Mouse (Mus musculus): ENCODE measurements around the gene Prkacb.
"Not testable (repeated sequence)": the region's sequence is repeated elsewhere in the genome, so short reads cannot be mapped to it uniquely, and the experiment has no call there.

The Prkacb gene

DNA sequence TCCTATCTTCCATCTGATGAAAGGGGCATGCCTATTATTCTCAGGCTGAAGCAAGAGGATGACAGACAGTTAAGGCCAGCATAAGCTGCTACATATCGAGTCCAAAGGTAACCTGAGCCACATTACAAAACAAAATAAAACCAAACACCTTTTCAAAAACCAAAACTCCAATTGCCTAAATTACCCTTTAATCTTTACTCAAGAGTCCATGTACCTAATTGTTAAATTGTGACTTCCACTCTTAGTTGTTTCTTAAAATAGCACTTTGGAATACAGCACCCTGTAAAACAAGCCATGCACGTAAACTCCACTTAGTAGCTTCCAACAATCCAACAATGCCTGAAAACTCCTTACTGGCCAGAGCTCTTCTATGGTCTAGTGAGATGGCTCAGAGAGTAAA lies 34.3 kb downstream of the Prkacb start:
- no peak for DNase-seq (ENCODE audit: low spot score)

DNA sequence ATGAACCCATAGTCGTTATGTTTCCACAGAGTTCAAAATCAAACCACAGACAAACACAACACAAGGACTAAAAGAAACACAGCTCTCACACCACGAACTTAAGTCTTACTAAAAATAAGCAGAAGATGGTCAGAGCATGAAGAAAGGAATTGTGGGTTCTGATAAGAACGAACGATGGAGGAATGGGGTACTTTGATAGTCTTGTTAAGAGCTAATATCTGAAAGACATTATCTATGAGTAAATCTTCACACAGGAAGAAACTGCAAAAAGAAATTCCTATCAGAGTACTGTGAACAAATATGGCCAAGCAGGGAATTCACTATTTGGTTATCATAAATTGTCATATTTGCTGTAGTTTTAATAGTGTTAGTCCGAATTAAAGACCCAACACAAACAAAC lies 36.1 kb downstream of the Prkacb start:
- DNase-seq (ENCODE audit: low spot score): no peak

DNA sequence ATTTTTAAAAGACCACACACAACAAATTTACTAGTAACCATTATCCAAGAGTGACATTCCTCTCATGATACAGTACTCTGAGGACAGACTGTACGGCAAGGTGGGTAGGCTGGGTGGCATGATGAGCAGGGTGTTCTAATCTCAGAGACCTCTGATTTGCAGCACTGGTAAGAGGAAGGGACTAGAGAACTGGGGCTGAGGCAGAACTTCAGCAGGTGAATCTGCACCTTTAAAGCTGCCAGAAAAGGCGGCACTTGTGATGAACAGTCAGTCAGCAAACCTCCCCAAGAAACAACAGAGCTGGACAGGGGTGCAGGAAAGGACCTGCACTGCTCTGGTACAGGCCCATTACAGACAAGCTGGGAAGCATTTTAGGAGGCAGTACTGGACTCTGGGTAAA lies 41.9 kb downstream of the Prkacb start:
- DNase-seq (ENCODE audit: low spot score): no peak

DNA sequence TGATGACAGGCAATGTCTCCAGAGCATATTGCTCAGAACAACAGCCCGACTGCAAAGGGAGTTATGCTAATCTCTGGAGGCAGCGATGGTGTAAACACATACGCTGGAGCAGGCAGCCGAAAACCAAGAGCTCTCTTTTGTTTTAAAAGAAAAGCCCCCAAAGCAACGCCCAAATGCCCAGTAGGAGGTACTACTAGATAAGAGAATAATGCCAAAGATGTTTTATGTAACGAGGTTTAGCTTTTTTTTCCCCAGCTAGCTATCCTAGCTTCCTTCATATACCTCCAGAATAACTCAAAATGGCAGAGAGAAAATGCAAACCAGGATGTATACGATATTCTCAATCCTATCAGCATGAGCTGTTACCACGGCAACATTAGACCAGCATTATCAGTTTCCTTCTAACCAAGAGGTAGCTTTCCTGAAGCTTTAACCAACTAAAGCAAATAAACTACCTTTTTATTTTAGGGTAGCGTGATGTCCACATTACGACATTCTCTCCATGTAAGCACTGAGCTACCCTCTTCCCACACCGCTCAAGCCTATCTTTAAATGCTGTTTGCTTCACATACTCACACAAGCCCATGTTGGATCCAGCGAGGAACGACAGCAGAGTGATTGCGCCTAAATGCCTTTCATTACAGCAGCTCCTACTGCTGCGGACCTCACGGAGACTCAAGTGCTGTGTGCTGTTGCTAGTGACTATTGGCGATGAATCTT lies 42.7 kb downstream of the Prkacb start:
- no peak for DNase-seq (ENCODE audit: low spot score)

DNA sequence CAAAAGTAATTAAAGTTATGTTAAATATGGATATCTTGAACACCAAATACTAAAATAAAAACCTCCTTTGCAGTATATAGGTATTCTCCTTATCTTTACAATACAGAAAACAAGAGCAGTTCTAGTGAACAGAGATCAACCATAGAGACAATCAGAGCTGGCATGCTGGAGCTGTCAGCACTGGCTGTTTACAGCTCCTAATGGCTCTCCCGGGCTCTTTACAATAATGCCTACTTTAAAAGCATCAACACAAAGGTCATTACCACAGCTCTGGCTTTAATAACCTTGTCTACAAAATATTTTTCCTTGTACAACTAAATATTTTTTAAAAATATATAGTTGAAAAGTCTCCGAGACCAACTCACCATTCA lies 43.2 kb downstream of the Prkacb start:
- DNase-seq (ENCODE audit: low spot score): no peak

DNA sequence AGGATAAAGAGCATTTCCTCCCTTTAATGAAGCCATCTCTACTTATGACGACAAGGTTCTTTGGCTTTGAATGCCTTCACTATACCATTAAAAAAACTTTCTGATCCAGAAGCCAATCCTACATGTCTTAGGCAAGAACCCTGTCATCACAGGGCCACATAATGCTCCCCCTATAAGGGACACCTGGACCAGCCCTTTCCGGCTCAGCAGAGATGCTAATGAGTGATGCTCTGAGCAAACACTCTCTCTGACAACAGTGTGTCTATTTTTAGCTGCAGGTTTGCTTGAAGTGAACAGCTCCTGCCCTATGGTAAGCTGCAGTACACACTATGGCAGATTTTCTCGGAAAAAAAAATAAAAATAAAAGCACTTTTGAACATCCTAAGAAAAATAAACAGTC lies 43.9 kb downstream of the Prkacb start:
- no peak for DNase-seq (ENCODE audit: low spot score)

DNA sequence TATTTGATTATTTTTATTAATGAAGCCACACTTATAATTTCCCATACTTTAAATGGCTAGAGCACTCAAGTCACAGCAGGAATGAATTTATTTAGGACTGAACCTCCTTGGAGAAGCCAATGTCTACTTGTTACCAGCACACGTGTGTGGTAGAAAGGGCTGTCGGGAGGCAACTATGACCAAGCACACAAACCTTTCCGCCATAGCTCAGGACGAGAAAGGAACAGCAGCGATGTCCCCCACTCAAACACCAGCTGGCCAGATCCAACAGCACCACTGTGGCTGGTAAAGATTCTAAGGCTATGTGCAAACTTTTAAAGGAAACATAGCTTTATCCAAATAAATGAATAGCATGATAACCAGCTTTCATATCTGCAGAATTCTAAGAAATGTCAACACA lies 44.4 kb downstream of the Prkacb start:
- DNase-seq (ENCODE audit: low spot score): no peak

DNA sequence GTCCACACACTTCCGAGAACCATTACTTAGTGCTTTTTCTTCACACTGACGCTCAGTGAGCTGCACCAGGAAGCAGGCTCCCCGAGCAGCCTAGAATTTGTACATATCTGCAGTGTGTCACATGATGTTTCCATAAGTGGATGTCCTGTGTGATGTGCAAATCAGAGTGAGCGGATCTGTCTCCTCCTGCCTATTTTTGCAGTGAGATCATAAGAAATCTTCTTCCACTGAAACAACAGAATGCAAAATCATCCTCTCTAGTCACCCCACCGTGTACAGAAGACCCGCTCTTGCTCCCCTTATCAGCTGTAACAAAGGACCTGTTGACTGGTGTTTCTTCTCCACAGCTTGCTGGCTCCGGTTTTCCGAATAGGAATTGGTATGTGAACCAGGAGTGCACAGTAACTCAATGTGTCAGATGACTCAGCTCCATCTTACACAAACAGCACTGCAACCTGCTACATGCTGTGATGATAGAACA lies 46.0 kb downstream of the Prkacb start:
- no peak for DNase-seq (ENCODE audit: low spot score)

DNA sequence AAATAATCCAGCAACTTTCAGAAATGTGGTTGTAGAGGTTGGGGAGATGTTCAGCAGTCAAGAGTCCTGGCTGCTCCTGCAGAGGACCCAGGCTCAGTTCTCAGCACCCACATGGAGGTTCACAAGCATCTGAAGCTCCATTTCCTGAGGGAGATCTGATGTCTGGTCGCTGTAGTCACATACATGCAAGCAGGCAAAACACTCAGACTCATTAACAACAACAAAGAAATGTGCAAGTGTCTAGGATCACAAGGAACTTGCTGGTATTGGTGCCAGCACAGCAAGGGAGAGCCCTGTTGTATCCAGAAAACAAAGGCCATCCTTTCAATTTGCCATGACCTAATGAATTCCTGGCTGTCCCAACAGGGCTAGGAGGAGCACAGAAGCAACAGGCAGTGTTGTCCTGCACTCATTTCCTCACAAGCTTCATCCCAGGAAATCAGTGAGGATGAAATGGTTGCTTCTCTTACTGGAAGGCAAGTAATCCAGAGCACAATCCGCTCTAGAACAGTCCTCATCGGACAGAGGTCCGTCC lies 46.7 kb downstream of the Prkacb start:
- DNase-seq (ENCODE audit: low spot score): no peak

DNA sequence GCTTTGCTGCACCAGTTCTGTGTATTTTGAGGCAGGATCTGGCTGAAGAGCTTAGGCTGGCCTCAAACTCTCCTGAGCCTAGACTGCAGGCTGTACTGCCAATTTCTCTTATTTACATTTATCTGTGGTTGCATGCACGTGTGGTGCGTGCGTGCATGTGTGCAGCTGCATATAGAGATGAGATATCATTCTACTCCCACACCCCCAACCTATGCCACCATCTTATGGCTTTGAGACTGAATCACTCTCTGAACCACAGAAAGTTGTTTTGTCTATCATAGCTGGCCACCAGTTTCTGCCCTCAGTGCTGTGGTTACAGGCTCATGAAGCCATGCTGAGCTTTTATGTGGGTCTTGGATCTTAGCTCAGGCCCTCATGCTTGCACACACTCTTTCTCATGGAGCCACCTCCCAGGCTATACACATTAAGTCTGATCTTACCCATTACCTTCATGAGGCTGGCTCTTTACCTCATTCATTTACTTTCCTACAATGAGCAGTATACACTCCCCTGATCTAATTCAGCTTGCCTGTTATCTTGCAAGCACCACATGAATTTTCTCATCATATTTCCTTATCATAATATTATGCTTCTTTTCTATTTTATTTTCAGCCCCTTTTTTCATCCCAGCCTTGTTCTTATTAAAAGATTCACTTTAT lies 47.8 kb downstream of the Prkacb start:
- DNase-seq (ENCODE audit: low spot score): no peak

DNA sequence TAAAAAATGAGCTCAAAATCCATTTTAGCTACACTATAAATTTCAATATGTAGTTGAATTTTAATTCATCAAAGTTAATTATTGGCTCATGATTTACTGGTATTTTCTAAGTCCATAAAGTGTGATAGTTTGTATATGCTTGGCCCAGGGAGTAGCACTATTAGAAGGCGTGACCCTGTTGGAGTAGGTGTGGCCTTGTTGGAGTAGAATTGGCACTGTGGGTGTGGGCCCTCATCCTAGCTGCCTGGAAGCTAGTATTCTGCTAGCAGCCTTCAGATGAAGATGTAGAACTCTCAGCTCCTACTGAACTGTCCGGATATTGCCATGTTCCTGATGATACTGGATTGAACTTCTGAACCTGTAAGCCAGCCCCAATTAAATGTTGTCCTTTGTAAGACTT lies 49.7 kb downstream of the Prkacb start:
- DNase-seq (ENCODE audit: low spot score): not testable (repeated sequence)

DNA sequence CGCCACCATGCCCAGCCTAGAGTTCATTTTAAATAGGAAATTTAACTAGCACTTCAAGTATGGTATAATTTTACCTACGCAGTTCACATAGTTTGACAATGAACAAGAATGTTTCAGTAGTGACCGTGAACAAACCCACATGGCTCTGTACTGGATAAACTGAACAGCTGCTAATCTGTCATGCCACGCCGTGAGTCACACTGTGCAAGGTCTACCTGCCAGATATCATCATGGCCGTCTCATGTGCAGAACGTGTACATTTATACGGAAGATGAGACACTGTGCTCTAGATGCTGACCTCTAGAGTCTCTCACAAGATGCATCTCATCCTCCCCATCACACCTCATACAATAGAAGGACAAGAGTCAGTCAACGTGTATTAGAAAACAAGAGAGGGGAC lies 51.5 kb downstream of the Prkacb start:
- DNase-seq (ENCODE audit: low spot score): no peak

DNA sequence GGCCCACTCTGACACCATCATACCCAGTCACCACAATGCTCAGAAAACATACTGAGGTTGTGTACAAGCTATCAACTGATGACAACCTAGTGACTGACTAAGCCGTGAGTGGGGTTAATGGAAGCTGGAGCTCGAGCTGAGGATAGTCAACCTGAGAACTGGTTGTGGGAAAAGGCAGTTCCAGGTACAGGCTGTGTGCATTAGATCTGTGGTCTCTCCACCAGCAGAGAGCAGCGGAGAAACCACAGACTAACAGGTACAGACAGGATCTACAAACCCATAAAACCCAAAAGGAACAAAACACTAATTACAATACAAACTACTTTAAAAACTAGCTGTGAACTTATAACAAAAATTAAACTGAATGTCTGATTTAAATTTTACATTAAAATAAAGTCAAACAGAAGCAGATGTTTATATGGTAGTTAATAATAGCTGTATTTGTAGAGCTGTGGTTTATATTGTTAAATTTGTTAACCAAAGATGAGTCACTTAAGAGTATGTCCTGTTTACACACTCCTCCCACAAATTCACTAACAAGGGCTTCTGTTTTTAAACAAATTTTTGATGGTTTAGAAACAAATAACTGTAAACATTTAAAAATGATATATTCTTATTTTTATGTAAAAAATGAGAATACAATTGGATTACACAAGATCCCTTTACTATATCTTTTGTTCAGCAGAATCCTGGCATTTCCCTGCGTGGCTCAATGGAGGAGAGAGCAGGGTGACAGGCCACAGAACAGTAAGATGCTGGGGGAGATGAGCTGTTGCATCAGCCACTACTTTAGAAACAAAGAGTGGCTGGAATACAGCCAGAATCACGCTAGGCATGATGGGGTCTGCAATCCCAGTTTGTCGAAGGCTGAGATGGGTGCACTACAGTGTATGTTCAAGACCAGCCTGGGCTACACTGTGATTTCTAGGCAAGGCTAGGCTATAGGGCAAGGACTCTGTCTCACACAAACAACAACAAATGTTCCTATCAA lies 54.5 kb downstream of the Prkacb start:
- DNase-seq (ENCODE audit: low spot score): no peak

DNA sequence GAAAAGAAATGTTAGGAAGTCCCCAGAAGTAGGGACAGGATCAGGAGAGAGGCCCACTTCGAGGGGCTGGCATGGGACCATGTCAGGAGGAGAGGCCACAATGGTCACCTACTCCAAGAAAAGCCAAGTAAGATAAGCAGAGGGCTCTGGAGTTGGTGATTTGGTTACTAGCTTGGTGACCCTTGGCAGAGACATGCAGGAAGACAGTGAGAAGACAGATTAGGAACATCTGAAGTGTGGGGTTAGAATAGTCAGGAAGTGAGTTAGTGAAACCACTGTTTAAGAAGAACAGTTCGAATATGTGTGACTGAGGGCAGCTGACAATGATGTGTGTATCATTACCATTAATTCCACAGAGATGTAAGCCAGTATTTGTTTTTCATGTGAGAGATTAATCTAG lies 58.5 kb downstream of the Prkacb start:
- no peak for DNase-seq (ENCODE audit: low spot score)

DNA sequence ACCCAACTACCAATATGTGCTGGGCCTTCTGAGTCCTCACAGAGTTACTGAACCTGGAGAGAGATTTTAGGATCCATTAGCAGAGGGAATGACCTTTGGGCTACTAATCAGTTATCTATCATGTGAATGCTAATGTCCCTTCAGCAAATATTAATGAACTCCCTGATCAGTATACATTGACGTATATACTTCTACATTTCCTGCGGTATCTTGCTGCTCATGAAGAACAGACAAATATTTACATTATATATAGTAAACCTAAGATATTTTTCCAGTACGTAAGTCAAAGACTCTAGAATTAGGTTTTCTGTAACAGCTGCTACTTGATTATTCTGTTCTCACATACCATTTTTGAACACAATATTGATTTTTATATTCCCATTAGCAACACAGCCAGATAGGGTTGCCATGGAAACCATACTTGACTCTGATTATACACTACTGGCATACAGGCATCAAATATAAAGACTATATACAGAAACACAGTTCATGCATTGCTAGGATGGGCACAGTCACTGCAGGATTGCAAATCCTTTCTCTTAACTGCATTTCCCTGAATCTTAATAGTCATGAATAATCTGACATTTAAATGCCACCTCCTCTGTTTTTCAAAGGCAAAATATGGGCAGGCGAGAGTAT lies 71.1 kb downstream of the Prkacb start:
- DNase-seq (ENCODE audit: low spot score): no peak

DNA sequence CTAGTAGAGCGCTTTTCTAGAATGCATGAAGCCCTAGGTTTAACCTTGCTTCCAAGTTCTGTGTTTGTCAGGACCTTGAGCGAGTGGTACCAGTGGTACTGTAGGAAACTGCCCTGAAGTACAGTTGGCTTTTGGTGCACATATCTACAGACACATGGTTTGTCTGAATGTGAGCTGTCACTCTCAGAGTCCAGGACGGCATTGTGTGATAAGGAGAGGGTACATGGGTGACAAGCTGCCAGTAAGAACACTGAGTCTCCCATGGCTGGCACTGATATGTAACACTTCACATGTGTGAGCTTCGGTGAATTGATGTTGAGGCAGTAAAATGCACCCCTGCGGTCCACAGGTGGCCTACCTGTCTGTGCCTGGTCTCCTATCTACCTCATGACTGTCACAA lies 71.6 kb downstream of the Prkacb start:
- no peak for DNase-seq (ENCODE audit: low spot score)

DNA sequence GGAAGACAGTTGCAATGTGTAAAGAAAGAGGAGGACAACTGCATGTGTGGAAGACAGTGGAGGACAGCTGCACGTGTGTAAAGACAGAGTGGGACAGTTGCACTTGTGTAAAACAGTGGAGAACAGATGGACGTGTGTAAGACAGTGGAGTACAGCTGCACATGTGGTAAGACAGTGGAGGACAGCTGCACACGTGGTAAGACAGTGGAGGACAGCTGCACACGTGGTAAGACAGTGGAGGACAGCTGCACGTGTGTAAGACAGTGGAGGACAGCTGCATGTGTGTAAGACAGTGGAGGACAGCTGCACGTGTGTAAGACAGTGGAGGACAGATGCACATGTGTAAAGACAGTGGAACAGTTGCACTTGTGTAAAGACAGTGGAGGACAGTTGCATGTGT lies 76.6 kb downstream of the Prkacb start:
- DNase-seq (ENCODE audit: low spot score): not testable (repeated sequence)

DNA sequence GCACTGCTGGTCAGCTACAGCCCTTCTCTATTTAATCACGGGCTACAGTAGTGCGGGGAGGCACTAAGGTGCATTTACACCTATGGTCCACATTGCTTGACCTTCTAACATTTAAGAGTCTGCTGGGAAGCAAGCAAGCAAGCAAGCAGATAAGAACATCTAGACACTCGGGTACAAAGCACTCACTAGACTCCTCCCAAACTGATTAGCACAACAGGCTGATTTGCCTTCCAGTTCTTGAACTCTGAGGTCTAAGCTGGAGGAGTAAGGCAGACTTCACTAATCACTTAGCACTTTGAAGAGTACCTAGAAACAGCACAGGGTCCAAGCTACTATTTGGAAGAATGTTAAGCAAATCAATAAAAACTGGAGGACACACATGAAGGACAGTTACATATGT lies 77.1 kb downstream of the Prkacb start:
- no peak for DNase-seq (ENCODE audit: low spot score)

DNA sequence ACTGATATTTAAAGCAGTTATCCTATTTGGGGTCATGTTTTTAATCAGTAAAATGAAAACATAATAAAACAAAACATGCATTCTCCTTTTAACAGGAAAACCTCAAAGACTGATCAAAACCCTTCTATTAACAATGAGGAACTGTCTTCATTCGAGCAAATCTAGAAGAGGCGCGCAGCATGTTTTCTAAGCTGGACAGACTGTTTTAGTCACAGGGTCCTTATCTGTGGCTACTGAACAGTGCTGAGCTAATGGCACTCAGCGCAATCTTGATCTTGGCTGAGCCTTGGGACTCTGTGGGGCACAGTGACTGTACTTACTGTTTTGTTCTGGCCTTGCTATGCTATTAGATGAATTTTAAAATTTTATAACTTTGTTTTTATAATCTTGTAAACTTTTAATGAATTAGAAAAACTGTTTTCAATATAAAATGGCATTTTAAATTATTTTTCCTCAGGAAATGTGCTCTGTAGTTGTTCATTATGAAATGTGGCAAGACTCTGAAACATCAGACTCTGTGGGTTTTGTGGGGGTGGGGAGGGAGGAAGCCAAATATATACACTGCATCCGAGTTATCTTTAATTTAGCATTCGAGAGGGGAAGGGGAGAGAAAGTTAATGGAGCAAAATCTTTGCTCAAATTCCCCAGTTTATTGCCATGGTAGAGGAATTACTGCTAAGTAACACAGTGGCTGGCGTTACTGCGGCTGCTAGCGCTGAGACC lies 77.7 kb downstream of the Prkacb start:
- no peak for DNase-seq (ENCODE audit: low spot score)

DNA sequence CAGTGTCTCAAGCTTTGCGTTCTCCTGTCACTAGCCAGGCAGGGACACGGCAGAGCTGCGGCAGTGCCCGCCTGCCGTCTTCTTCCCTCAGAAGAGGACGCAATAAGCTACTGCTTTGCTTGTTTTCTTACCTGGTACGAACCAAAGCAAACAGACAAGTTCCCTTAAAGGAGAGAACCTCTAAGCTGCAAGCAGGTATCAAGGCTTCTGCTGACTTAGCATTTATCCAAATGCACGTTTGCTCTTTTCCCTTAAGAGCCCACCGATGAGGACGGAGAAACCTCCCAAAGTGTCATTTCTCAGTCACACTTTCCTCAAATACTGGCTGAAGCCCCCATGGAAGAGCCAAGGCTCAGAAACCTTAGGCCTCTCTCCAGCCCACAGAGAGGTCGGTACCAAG lies 81.3 kb downstream of the Prkacb start:
- DNase-seq (ENCODE audit: low spot score): no peak

DNA sequence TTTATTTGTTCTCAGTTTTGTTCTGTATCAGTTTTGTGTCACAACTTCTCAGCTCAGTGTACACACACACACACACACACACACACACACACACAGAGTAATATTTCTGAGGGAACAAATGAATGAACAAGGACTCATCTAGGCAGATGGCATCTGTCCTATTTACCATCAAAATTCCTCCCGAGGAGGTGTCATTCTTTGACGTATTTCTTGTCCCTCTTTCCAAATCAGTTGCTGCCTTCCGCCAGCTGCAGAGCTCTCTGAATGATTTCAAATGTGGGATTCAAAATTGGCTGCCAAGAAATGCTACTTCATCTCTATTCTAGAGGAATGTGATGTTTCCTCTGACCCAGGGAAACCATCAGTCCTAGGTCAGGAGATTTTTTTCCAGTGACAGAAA lies 89.8 kb downstream of the Prkacb start:
- no peak for DNase-seq (ENCODE audit: low spot score)
